Mouse (Mus musculus): ENCODE measurements around the gene Hs6st3. TPM values are rescaled to one million over a fixed set of nuclear protein-coding genes. Genes with fewer than 3 reads are reported as not detected.

Gene Hs6st3
- total and polyA plus RNA-seq, 2 experiments from 2014 or later: not detected

GRCm38 (mm10) chr14:119919177-119919576, 781.0 kb downstream of the Hs6st3 start:
- DNase-seq (ENCODE audit: low spot score) (no peak), ATAC-seq (ENCODE audit: insufficient read depth, low read depth) (no peak)
- Histone ChIP-seq H3K36me3 (replicated peaks; ENCODE audit: control insufficient read depth, insufficient read depth, low read length) (no peaks in the 10 kb centered on the region), H3K9me3 (replicated peaks; ENCODE audit: control insufficient read depth, low read length) (no peaks in the 10 kb centered on the region), H3K27me3 (ENCODE audit: control insufficient read depth, insufficient read depth, low read length) (no peaks in the 10 kb centered on the region), H3K27ac (ENCODE audit: low read depth) (no peak overlapping the region), H3K4me1 (ENCODE audit: control insufficient read depth, insufficient read depth) (no peaks in the 10 kb centered on the region), H3K4me3 (ENCODE audit: low read depth, low read length) (no peak overlapping the region), H3K4me2 (ENCODE audit: low read depth, low read length) (no peak overlapping the region), H3K9ac (replicated peaks; ENCODE audit: low read depth, low read length) (no peak overlapping the region)
- no peak for TF ChIP-seq CTCF (IDR thresholded peaks at IDR 0.05; ENCODE audit: low read depth)
- no peak for TF ChIP-seq EP300 (IDR thresholded peaks at IDR 0.05; ENCODE audit: low read depth)
- WGBS: 76% methylated on average over 1 of the region's 1 CpGs

Other genes starting within 250 kb of the Hs6st3 start
- gene Dzip1, start 212.9 kb upstream of the Hs6st3 start, total RNA-seq (2014; rRNA removed; ENCODE audit: low replicate concordance): 3.4 and 7.5 TPM in 2 replicates
- 1.2 and 1.3 TPM in 2 replicates for gene Dzip1, start 212.9 kb upstream of the Hs6st3 start, polyA plus RNA-seq (2015; fragmentation: Nextera tagmentation; extraction: Ambion mirVana)
- gene Dnajc3, start 200.4 kb upstream of the Hs6st3 start, total RNA-seq (2014; rRNA removed; ENCODE audit: low replicate concordance): 15.6 and 19.7 TPM in 2 replicates
- gene Dnajc3, start 200.4 kb upstream of the Hs6st3 start, polyA plus RNA-seq (2015; fragmentation: Nextera tagmentation; extraction: Ambion mirVana): 17.2 and 19.8 TPM in 2 replicates
- gene Uggt2, start 38.9 kb upstream of the Hs6st3 start, total RNA-seq (2014; rRNA removed; ENCODE audit: low replicate concordance): 2.7 and 5.2 TPM in 2 replicates
- gene Uggt2, start 38.9 kb upstream of the Hs6st3 start, polyA plus RNA-seq (2015; fragmentation: Nextera tagmentation; extraction: Ambion mirVana): 4.5 and 8.1 TPM in 2 replicates